Mouse (Mus musculus): Measurements from ENCODE around the gene Prrg2.
"Not testable (repeated sequence)": the region's sequence is repeated elsewhere in the genome, so short reads cannot be mapped to it uniquely, and the experiment has no call there.

Prrg2 gene

DNA sequence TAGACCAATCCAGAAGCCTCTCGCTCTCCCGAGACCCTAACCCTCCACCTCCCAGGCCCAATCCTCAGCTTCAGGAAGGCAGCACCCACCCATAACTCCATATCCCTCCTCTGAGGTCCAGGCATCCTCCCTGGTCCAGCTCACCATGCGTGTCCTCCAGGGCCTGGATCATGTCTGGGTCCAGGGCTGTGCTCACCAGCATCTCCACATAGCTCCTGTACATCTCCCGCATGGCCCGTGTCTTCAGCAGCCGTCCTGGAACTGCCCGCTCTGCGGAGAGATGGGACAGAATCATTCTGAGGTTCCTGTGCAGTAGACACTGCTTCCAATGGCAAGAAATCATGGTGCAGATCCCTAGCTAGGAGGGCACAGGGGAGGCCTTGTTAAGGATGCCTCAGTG, 31.6 kb downstream of the Prrg2 start:
- no peak for DNase-seq

GRCm38 (mm10) chr7:45029995-45030394, 32.5 kb downstream of the Prrg2 start:
- DNase-seq, result no peak

GRCm38 (mm10) chr7:45028351-45028750, 34.1 kb downstream of the Prrg2 start:
- no peak for DNase-seq

DNA sequence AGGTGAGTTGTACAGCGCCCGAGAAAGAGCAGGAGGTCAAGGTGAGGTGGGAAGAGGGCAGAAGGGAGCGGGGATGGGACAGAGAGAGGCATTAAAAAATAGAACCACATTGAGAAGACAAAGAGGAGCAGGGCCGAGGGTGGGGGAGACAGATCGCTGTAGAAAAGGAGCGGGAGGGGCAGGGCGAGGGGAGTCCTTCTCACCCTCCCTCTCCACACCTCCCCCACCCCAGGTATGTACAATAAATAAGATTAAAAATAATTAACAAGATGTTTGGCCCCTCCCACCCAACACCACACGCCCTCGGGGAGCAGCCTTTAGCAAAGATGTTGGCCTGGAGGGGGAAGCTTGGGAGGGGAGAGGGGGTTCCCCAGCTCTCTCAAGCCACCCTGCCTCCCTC, 34.7 kb downstream of the Prrg2 start:
- no peak for DNase-seq

- DNase-seq, result no peak
Measured at GRCm38 (mm10) chr7:45026256-45026655, 36.2 kb downstream of the Prrg2 start.

GRCm38 (mm10) chr7:45025601-45026220, 36.8 kb downstream of the Prrg2 start:
- DNase-seq, result no peak

GRCm38 (mm10) chr7:45024281-45025248, 37.9 kb downstream of the Prrg2 start:
- no peak for DNase-seq

DNA sequence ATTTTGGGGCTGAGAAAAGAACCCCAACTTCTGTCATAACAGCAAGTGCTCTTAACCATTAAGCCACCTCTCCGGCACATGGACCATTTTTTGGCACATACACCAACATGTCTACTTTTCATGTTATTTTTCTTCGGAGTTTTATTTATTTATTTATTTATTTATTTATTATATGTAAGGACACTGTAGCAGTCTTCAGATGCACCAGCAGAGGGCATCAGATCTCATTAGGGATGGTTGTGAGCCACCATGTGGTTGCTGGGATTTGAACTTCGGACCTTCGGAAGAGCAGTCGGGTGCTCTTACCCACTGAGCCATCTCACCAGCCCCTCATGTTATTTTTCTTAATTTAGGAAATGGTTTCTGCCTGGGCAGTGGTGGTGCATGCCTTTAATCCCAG, 38.8 kb downstream of the Prrg2 start:
- not testable (repeated sequence) for DNase-seq

- no peak for DNase-seq
Measured at GRCm38 (mm10) chr7:45020225-45020624, 42.3 kb downstream of the Prrg2 start.

- DNase-seq, result no peak
Measured at GRCm38 (mm10) chr7:45019031-45019571, 43.4 kb downstream of the Prrg2 start.

DNA sequence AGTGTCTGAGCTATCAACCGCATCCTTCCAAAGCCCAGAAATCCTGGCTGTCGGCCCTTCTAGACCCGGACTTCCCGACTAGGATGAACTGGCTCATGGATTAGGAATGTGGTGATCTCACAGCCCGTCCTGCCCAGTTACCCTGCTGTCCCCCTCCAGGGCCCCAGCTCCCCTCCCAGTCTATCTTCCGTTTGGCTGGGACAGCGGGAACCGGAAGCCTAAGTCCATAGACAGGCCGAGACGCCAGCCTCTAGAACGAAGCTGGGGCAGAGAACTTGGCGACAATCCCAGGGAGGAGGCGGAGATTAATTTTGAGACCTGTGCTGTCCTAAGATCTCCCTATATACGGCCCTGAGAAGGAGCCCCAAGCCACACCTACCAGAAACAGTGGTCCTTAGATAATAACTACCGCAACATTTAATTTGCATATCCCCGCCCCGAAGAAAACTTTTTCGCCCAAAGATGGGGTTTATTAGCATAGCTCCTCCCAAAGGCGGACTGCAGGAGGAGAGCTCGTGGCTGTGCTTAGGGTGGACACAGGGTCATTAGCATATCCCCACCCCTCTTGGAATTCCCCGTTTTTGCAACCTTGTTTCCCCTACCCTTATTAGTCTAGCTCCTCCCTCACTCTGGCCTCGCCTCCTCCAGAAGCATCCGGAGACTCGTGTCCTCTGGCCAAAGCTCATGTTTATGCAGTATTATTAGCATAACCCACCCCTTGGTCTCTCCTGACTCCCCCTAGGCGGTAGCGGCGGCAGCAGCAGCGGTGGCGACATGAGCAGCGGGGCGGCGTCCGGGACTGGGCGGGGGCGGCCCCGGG, 45.0 kb downstream of the Prrg2 start, which contains the start of gene Rras:
Gene Rras (plus strand): TSS at position 720 of the 820 bp plus-strand sequence.
- DNase-seq, result peak; percentile 78 to 79

DNA sequence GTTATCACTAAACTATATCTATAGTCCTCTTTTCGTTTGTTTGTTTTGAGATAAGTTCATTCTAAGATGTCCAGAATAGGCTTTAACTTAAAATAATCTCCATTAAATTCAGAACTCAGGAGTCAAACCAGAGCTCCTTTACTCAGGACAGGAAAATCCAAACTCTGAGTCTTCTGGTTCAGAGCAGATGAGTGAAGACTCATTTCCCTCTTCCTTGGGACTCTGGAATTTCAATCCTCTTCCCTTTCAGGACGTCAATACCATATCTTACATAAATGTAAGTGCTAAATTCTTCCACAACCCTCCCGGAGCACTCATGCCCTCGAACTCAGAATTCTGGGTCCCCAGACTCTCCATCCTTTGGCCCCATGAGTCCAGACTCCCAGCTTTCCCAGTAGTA, 45.7 kb downstream of the Prrg2 start:
- no peak for DNase-seq

DNA sequence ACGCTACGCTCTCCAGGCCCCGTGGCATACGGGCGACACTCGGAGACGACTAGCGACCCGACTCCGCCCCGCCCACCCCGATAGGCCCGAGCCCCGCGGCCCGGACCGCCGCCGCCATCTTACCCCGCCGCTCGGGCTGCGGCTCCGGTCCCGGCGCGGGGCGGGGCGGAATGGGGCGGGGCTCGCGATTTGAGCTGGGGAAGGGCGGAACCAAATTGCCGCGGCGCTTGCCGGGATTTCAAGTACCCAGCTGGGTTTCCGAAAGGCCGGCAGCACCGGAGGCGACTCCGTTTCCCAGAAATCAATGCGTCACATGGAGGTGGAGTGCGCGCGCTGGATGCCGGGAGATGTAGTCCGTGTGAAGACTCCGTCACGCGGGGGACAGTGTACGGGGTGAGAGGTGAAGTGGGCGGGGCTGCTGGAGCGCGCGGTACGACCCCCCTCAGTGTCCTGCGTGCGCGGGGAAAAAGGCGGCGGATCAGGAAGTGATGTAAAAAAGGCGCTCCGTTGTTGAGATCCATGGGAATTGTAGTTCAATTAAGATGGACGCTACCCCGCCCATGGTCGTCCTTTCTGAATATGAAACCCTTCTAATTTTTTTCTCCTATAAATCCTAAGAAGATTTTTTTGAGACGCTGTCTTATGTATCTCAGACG, 46.4 kb downstream of the Prrg2 start, which contains the start of gene Scaf1:
Gene Scaf1 (minus strand): TSS at position 407 of the 656 bp plus-strand sequence.
- peak; percentile 99 for DNase-seq

DNA sequence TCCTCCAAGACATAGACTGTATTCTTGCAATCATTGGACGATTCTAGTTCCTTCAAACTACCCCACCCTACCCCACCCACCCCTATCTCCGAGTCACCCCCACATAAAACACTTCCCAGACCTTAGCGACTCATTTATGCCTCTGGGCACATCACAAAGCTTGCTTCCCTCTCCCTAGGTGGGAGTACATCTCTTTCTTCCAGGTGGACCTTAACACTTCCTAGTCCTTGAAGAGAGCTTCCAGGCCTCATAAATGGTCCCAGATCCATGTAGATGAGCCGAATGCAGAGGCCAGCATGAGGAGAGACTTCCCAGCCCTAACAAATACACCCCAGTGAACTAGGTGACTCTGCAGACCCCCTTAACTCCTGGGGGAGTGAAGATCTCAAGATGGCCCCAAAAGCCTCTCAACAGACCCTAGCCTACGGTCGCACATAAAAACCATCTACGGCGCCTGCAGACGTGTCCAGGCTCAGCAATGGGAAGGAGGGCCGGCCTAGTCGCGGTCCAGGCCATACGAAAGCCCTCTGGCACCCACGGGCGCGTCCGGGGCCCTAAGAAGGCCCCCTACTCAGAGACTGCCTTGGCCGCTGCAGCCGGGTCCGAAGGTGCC, 47.0 kb downstream of the Prrg2 start:
- no peak for DNase-seq

GRCm38 (mm10) chr7:45014096-45014451, 48.4 kb downstream of the Prrg2 start:
- DNase-seq, result no peak

GRCm38 (mm10) chr7:45013366-45014095, 48.9 kb downstream of the Prrg2 start:
- DNase-seq, result no peak

GRCm38 (mm10) chr7:45012824-45013223, 49.7 kb downstream of the Prrg2 start:
- no peak for DNase-seq

GRCm38 (mm10) chr7:45012011-45012410, 50.5 kb downstream of the Prrg2 start:
- DNase-seq, result no peak

DNA sequence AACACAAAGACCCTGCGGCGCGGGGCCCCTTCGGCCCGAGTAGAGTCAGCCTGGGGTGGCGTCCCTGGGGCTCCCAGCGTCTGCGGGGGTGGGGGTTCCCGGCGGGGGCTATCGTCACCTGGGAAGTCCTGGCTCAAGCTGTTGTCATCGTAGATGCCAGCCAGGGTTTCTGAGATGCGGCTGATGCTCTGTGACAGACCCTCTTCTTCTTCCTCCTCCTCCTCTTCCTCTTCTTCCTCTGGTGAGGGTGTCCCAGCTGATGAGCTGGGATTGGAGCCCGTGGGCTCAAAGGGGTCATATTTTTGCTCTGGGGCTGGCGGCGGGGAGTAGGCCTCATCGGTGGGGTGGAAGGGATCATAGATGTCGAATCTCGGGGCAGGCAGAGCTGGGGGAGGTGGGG, 54.1 kb downstream of the Prrg2 start:
- DNase-seq, result no peak

- no peak for DNase-seq
Measured at GRCm38 (mm10) chr7:45007846-45008245, 54.6 kb downstream of the Prrg2 start.

GRCm38 (mm10) chr7:45007141-45007540, 55.3 kb downstream of the Prrg2 start:
- no peak for DNase-seq

Measured in cerebellum, postnatal 14 days (tissue).